Mouse (Mus musculus): Measurements from ENCODE around the gene Fars2. TPM values are rescaled to one million over a fixed set of nuclear protein-coding genes. Genes with fewer than 3 reads are reported as not detected.

The Fars2 gene
- polyA plus RNA-seq, 1 experiment from 2014 or later, result 33.4 TPM

GRCm38 (mm10) chr13:36727779-36728470 lies 610.7 kb downstream of the Fars2 start:
- H3K9me3 ChIP-seq, result no peaks in the 10 kb centered on the region

GRCm38 (mm10) chr13:36728509-36728908 lies 611.3 kb downstream of the Fars2 start:
- ATAC-seq (ENCODE audit: insufficient number of reproducible peaks, low FRiP score, low TSS enrichment, low read depth), result no peak
- Histone ChIP-seq H3K27ac (no peak overlapping the region), H3K9me3 (no peaks in the 10 kb centered on the region), H3K4me1 (peaks cover 47% of the 10 kb centered on the region), H3K36me3 (no peaks in the 10 kb centered on the region), H3K9ac (no peak overlapping the region), H3K27me3 (peaks cover 80% of the 10 kb centered on the region), H3K4me3 (no peak overlapping the region), H3K4me2 (no peak overlapping the region)
- 22% methylated on average over 5 of the region's 5 CpGs for WGBS

More at GRCm38 (mm10) chr13:36727779-36728470, 610.7 kb downstream of the Fars2 start:
- Histone ChIP-seq H3K4me2 (peak overlapping the region; percentile 56), H3K9ac (0 out of 2 replicates have a peak overlapping the region, but pooled peaks have one; percentile 17), H3K36me3 (no peaks in the 10 kb centered on the region), H3K4me3 (peak overlapping the region; percentile 41), H3K27ac (no peak overlapping the region), H3K27me3 (peaks cover 82% of the 10 kb centered on the region), H3K4me1 (peaks cover 47% of the 10 kb centered on the region)
- 5% methylated on average over 23 of the region's 23 CpGs for WGBS
- no peak for ATAC-seq (ENCODE audit: insufficient number of reproducible peaks, low FRiP score, low TSS enrichment, low read depth)

- Histone ChIP-seq H3K4me3 (no peak overlapping the region), H3K36me3 (no peaks in the 10 kb centered on the region), H3K9me3 (no peaks in the 10 kb centered on the region), H3K27ac (no peak overlapping the region), H3K4me1 (peaks cover 38% of the 10 kb centered on the region), H3K27me3 (peaks cover 81% of the 10 kb centered on the region), H3K9ac (no peak overlapping the region), H3K4me2 (no peak overlapping the region)
- no peak for ATAC-seq (ENCODE audit: insufficient number of reproducible peaks, low FRiP score, low TSS enrichment, low read depth)
- WGBS, result 30% methylated on average over 13 of the region's 13 CpGs
Measured at GRCm38 (mm10) chr13:36729731-36730340, 612.6 kb downstream of the Fars2 start.

- Histone ChIP-seq H3K36me3 (no peaks in the 10 kb centered on the region), H3K27ac (no peak overlapping the region), H3K27me3 (peaks cover 80% of the 10 kb centered on the region), H3K4me3 (no peak overlapping the region), H3K9ac (no peak overlapping the region), H3K4me1 (peaks cover 41% of the 10 kb centered on the region), H3K9me3 (no peaks in the 10 kb centered on the region), H3K4me2 (no peak overlapping the region)
- ATAC-seq (ENCODE audit: insufficient number of reproducible peaks, low FRiP score, low TSS enrichment, low read depth), result no peak
- WGBS, result 35% methylated on average over 14 of the region's 14 CpGs
Measured at GRCm38 (mm10) chr13:36730341-36730761, 613.1 kb downstream of the Fars2 start.

- WGBS, result 7% methylated on average over 34 of the region's 34 CpGs
- peaks cover 76% of the 10 kb centered on the region for H3K27me3 ChIP-seq
- H3K36me3 ChIP-seq, result no peaks in the 10 kb centered on the region
- peak overlapping the region; percentile 87 for H3K4me2 ChIP-seq
- no peak overlapping the region; the same call in 1 of the 2 replicates for H3K9ac ChIP-seq
- peak overlapping the region; percentile 47 for H3K4me3 ChIP-seq
- peaks cover 48% of the 10 kb centered on the region for H3K4me1 ChIP-seq
- ATAC-seq (ENCODE audit: insufficient number of reproducible peaks, low FRiP score, low TSS enrichment, low read depth), result no peak
- no peaks in the 10 kb centered on the region for H3K9me3 ChIP-seq
- H3K27ac ChIP-seq, result 0 out of 2 replicates have a peak overlapping the region, but pooled peaks have one; percentile 13
Measured at GRCm38 (mm10) chr13:36731016-36731930, 614.1 kb downstream of the Fars2 start.

GRCm38 (mm10) chr13:36731931-36732461 lies 614.8 kb downstream of the Fars2 start:
- 0 out of 2 replicates have a peak overlapping the region, but pooled peaks have one; percentile 20 for H3K9ac ChIP-seq
- peaks cover 45% of the 10 kb centered on the region for H3K4me1 ChIP-seq

GRCm38 (mm10) chr13:36732891-36733490 lies 615.8 kb downstream of the Fars2 start:
- H3K4me3 ChIP-seq, result peak overlapping the region; percentile 47
- H3K4me1 ChIP-seq, result peaks cover 38% of the 10 kb centered on the region
- no peaks in the 10 kb centered on the region for H3K36me3 ChIP-seq
- H3K27ac ChIP-seq, result no peak overlapping the region
- H3K27me3 ChIP-seq, result peaks cover 65% of the 10 kb centered on the region
- 18% methylated on average over 6 of the region's 6 CpGs for WGBS
- no peaks in the 10 kb centered on the region for H3K9me3 ChIP-seq
- H3K9ac ChIP-seq, result no peak overlapping the region
- ATAC-seq (ENCODE audit: insufficient number of reproducible peaks, low FRiP score, low TSS enrichment, low read depth), result no peak
- peak overlapping the region; percentile 87 for H3K4me2 ChIP-seq

More at GRCm38 (mm10) chr13:36731931-36732461, 614.8 kb downstream of the Fars2 start:
- no peaks in the 10 kb centered on the region for H3K36me3 ChIP-seq
- H3K9me3 ChIP-seq, result no peaks in the 10 kb centered on the region
- H3K4me2 ChIP-seq, result peak overlapping the region; percentile 87
- H3K27me3 ChIP-seq, result peaks cover 73% of the 10 kb centered on the region
- ATAC-seq (ENCODE audit: insufficient number of reproducible peaks, low FRiP score, low TSS enrichment, low read depth), result no peak
- under 1% methylated on average over 23 of the region's 23 CpGs for WGBS
- peak overlapping the region; percentile 13 for H3K27ac ChIP-seq
- H3K4me3 ChIP-seq, result peak overlapping the region; percentile 47

- H3K9me3 ChIP-seq, result no peaks in the 10 kb centered on the region
- H3K36me3 ChIP-seq, result no peaks in the 10 kb centered on the region
- H3K27ac ChIP-seq, result peak overlapping the region; percentile 84
- H3K4me2 ChIP-seq, result peak overlapping the region; percentile 87
- ATAC-seq (ENCODE audit: insufficient number of reproducible peaks, low FRiP score, low TSS enrichment, low read depth), result no peak
- H3K4me1 ChIP-seq, result peaks cover 38% of the 10 kb centered on the region
- WGBS, result 2% methylated on average over 10 of the region's 10 CpGs
- H3K27me3 ChIP-seq, result peaks cover 59% of the 10 kb centered on the region
- peak overlapping the region; percentile 47 for H3K4me3 ChIP-seq
- H3K9ac ChIP-seq, result peak overlapping the region; percentile 42
Measured at GRCm38 (mm10) chr13:36733566-36733965, 616.4 kb downstream of the Fars2 start.

GRCm38 (mm10) chr13:36733989-36734690 lies 616.9 kb downstream of the Fars2 start:
- H3K36me3 ChIP-seq, result no peaks in the 10 kb centered on the region
- peak overlapping the region; percentile 47 for H3K4me3 ChIP-seq
- peak overlapping the region; percentile 84 for H3K27ac ChIP-seq
- peaks cover 38% of the 10 kb centered on the region for H3K4me1 ChIP-seq
- WGBS, result under 1% methylated on average over 26 of the region's 26 CpGs
- peak overlapping the region; percentile 42 for H3K9ac ChIP-seq
- H3K4me2 ChIP-seq, result peak overlapping the region; percentile 87
- no peak for ATAC-seq (ENCODE audit: insufficient number of reproducible peaks, low FRiP score, low TSS enrichment, low read depth)
- peaks cover 53% of the 10 kb centered on the region for H3K27me3 ChIP-seq
- no peaks in the 10 kb centered on the region for H3K9me3 ChIP-seq

GRCm38 (mm10) chr13:36734731-36735571 lies 617.7 kb downstream of the Fars2 start, which contains the start of gene Nrn1:
Nrn1 (minus strand) TSS chr13:36735131.
- Histone ChIP-seq H3K9ac (peak within 1 kb of the TSS; percentile 42), H3K27me3 (peaks cover 45% of the 10 kb centered on the region), H3K4me3 (peak within 1 kb of the TSS; percentile 47), H3K4me1 (peaks cover 38% of the 10 kb centered on the region), H3K4me2 (peak within 1 kb of the TSS; percentile 87), H3K9me3 (no peaks in the 10 kb centered on the region), H3K36me3 (no peaks in the 10 kb centered on the region), H3K27ac (peak within 1 kb of the TSS; percentile 84)
- no peak for ATAC-seq (ENCODE audit: insufficient number of reproducible peaks, low FRiP score, low TSS enrichment, low read depth)
- 1% methylated on average over 50 of the region's 50 CpGs for WGBS
